ENCODE assay signal across 10 mouse cellular contexts in genomic region chr6:135543390-135543789, GRCm38 (mm10).
"Had no signal": no experiment of that assay in that cellular context is flagged by ENCODE, and none has a peak within 500 bp of the region (broad histone marks: within the 10 kb centered on the region; RNA-seq: fewer than 3 reads in every experiment).

No protein-coding gene starts in this region.

- H3K27me3 ChIP-seq: liver, embryonic 15.5 days had no signal

- H3K9me3 ChIP-seq: limb, embryonic 10.5 days; liver, embryonic 15.5 days had no signal

- DNase-seq: layer of hippocampus, adult 9-11 months; lung, adult 2 months; lung, postnatal 36 days; thymus, postnatal 4 days had no signal

- H3K36me3 ChIP-seq: limb, embryonic 10.5 days; liver, embryonic 15.5 days had no signal

- ATAC-seq: lung, postnatal 0 days; midbrain, embryonic 16.5 days had no signal

- H3K4me1 ChIP-seq: liver, embryonic 15.5 days had no signal

- H3K4me2 ChIP-seq: liver, embryonic 11.5 days; liver, embryonic 15.5 days had no signal

- H3K27ac ChIP-seq: limb, embryonic 10.5 days; liver, embryonic 15.5 days; stomach, postnatal 0 days had no signal

- H3K9ac ChIP-seq: liver, embryonic 15.5 days had no signal

- H3K4me3 ChIP-seq: limb, embryonic 10.5 days; liver, embryonic 15.5 days had no signal
